Mouse (Mus musculus) embryonic stem cell, embryonic (primary cell): ENCODE measurements around the gene Rnf19b.

Experiments
- CTCF ChIA-PET, 4 experiments: fragments of 300-600 bp in 2 of 4; fragments of 350-600 bp in 2 of 4; sonication (Branson Sonifier 250); formaldehyde crosslinking; loops; one replicate each; lab custom pipeline; 2022; ENCODE audit warnings: inconsistent platforms in 2 of 4; lab: Charles Lee
- POLR2A ChIA-PET, 4 experiments: fragments of 300-600 bp in 2 of 4; fragments of 350-600 bp in 2 of 4; sonication (Branson Sonifier 250); formaldehyde crosslinking; loops; one replicate each; lab custom pipeline; 2022; ENCODE audit warnings: antibody characterized with exemption in 4 of 4, inconsistent platforms in 1 of 4; lab: Charles Lee

The Rnf19b gene

GRCm38 (mm10) chr4:129058207-129059092, at the start of gene Rnf19b:
Gene Rnf19b (plus strand): TSS chr4:129058271.
- CTCF ChIA-PET: interaction anchor here in 3 of 4 experiments (0.5 to 1.7 kb wide), 5 partner anchors 9 to 215 kb away, joined by 3 to 10 read pairs (median 4); no protein-coding TSS in a partner anchor
- POLR2A ChIA-PET: interaction anchor here (0.6 to 7.6 kb wide), 251 partner anchors 9 to 1694 kb away, joined by 3 to 375 read pairs (median 5); partner anchors contain the start of genes Bsdc1 (in 4 of the 4), Ak2 (in 3 of the 4), Azin2 (in 3 of the 4) and Fndc5 (in 2 of the 4)

GRCm38 (mm10) chr4:129008672-129009071, 49.4 kb upstream of the Rnf19b start:
- POLR2A ChIA-PET: interaction anchor here in 3 of 4 experiments (0.6 to 22.0 kb wide), 11 partner anchors 11 to 1343 kb away, joined by 3 to 330 read pairs (median 4); partner anchors contain the start of genes Ak2 (in 2 of the 3) and Rnf19b (in 2 of the 3)
- CTCF ChIA-PET: interaction anchor here in 2 of 4 experiments (0.7 kb wide), 2 partner anchors 11 to 122 kb away, joined by 3 to 6 read pairs; no protein-coding TSS in a partner anchor

GRCm38 (mm10) chr4:129009521-129009920, 48.5 kb upstream of the Rnf19b start:
- CTCF ChIA-PET: interaction anchor here in 2 of 4 experiments (0.7 to 1.1 kb wide), 2 partner anchors 13 to 121 kb away, joined by 4 to 6 read pairs; no protein-coding TSS in a partner anchor

GRCm38 (mm10) chr4:129011604-129012121, 46.4 kb upstream of the Rnf19b start:
- ChIA-PET CTCF (interaction anchor here in 2 of 4 experiments (0.6 to 0.7 kb wide), 4 partner anchors 38 to 237 kb away, joined by 4 to 9 read pairs (median 6); no protein-coding TSS in a partner anchor), POLR2A (interaction anchor here (0.6 to 22.0 kb wide), 17 partner anchors 9 to 463 kb away, joined by 3 to 330 read pairs (median 4); partner anchors contain the start of genes Rnf19b (in 3 of the 4) and Ak2 (in 2 of the 4))

More at GRCm38 (mm10) chr4:129009521-129009920, 48.5 kb upstream of the Rnf19b start:
- POLR2A ChIA-PET: interaction anchor here in 3 of 4 experiments (0.6 to 22.0 kb wide), 11 partner anchors 11 to 52 kb away, joined by 3 to 330 read pairs (median 4); partner anchors contain the start of genes Ak2 (in 2 of the 3) and Rnf19b (in 2 of the 3)

- ChIA-PET CTCF (interaction anchor here (0.5 to 1.4 kb wide), 7 partner anchors 10 to 122 kb away, joined by 3 to 4 read pairs (median 3); no protein-coding TSS in a partner anchor), POLR2A (interaction anchor here in 3 of 4 experiments (0.7 to 22.0 kb wide), 22 partner anchors 9 to 117 kb away, joined by 3 to 330 read pairs (median 4); partner anchors contain the start of genes Ak2 (in 2 of the 3) and Rnf19b (in 2 of the 3))
Measured at GRCm38 (mm10) chr4:129013151-129013864, 44.8 kb upstream of the Rnf19b start.

GRCm38 (mm10) chr4:129016329-129016728, 41.7 kb upstream of the Rnf19b start:
- CTCF ChIA-PET: interaction anchor here in 2 of 4 experiments (1.0 to 1.2 kb wide), 2 partner anchors 67 to 118 kb away, joined by 3 read pairs; no protein-coding TSS in a partner anchor
- POLR2A ChIA-PET: interaction anchor here (0.6 to 22.0 kb wide), 24 partner anchors 8 to 173 kb away, joined by 3 to 330 read pairs (median 6); partner anchors contain the start of genes Rnf19b (in 3 of the 4), Ak2 (in 2 of the 4), S100pbp (in 1 of the 4) and Yars (in 1 of the 4)

GRCm38 (mm10) chr4:129017150-129017549, 40.9 kb upstream of the Rnf19b start:
- ChIA-PET CTCF (interaction anchor here (0.6 to 1.2 kb wide), 5 partner anchors 21 to 1446 kb away, joined by 3 to 4 read pairs (median 3); no protein-coding TSS in a partner anchor), POLR2A (interaction anchor here (0.9 to 22.0 kb wide), 17 partner anchors 10 to 173 kb away, joined by 3 to 330 read pairs (median 7); partner anchors contain the start of genes Rnf19b (in 3 of the 4), Ak2 (in 2 of the 4), S100pbp (in 1 of the 4) and Yars (in 1 of the 4))

GRCm38 (mm10) chr4:129018788-129019435, 39.2 kb upstream of the Rnf19b start:
- ChIA-PET POLR2A (interaction anchor here in 2 of 4 experiments (0.8 to 22.0 kb wide), 9 partner anchors 8 to 56 kb away, joined by 3 to 330 read pairs (median 18); partner anchors contain the start of genes Ak2 (in 2 of the 2), Rnf19b (in 2 of the 2) and Azin2 (in 1 of the 2)), CTCF (interaction anchor here in 1 of 4 experiments (1.4 kb wide), 1 partner anchor 94 kb away, joined by 4 read pairs; no protein-coding TSS in a partner anchor)

- ChIA-PET CTCF (interaction anchor here in 2 of 4 experiments (0.6 to 1.0 kb wide), 2 partner anchors 11 to 63 kb away, joined by 3 to 4 read pairs; no protein-coding TSS in a partner anchor), POLR2A (interaction anchor here in 3 of 4 experiments (1.0 to 22.0 kb wide), 10 partner anchors 12 to 57 kb away, joined by 3 to 330 read pairs (median 6); partner anchors contain the start of genes Rnf19b (in 3 of the 3), Ak2 (in 1 of the 3) and Azin2 (in 1 of the 3))
Measured at GRCm38 (mm10) chr4:129019788-129020187, 38.3 kb upstream of the Rnf19b start.

GRCm38 (mm10) chr4:129020454-129020853, 37.6 kb upstream of the Rnf19b start:
- CTCF ChIA-PET: interaction anchor here in 1 of 4 experiments (1.0 kb wide), 1 partner anchor 63 kb away, joined by 4 read pairs; no protein-coding TSS in a partner anchor
- POLR2A ChIA-PET: interaction anchor here in 3 of 4 experiments (1.0 to 22.0 kb wide), 13 partner anchors 9 to 38 kb away, joined by 3 to 330 read pairs (median 6); partner anchors contain the start of genes Rnf19b (in 3 of the 3) and Ak2 (in 1 of the 3)

- CTCF ChIA-PET: interaction anchor here in 2 of 4 experiments (0.6 to 0.7 kb wide), 2 partner anchors 147 to 250 kb away, joined by 3 read pairs; no protein-coding TSS in a partner anchor
- POLR2A ChIA-PET: interaction anchor here (0.6 to 22.0 kb wide), 13 partner anchors 10 to 114 kb away, joined by 3 to 330 read pairs (median 6); partner anchors contain the start of genes Rnf19b (in 4 of the 4) and Ak2 (in 1 of the 4)
Measured at GRCm38 (mm10) chr4:129021426-129021825, 36.6 kb upstream of the Rnf19b start.

- ChIA-PET CTCF (interaction anchor here in 1 of 4 experiments (0.7 kb wide), 1 partner anchor 147 kb away, joined by 3 read pairs; no protein-coding TSS in a partner anchor), POLR2A (interaction anchor here in 3 of 4 experiments (0.9 to 22.0 kb wide), 10 partner anchors 9 to 94 kb away, joined by 3 to 330 read pairs (median 7); partner anchors contain the start of genes Rnf19b (in 3 of the 3) and Ak2 (in 1 of the 3))
Measured at GRCm38 (mm10) chr4:129021886-129022285, 36.2 kb upstream of the Rnf19b start.

GRCm38 (mm10) chr4:129023884-129024283, 34.2 kb upstream of the Rnf19b start:
- CTCF ChIA-PET: interaction anchor here in 1 of 4 experiments (0.6 kb wide), 1 partner anchor 117 kb away, joined by 3 read pairs; no protein-coding TSS in a partner anchor
- POLR2A ChIA-PET: interaction anchor here (0.6 to 6.5 kb wide), 11 partner anchors 8 to 308 kb away, joined by 3 to 48 read pairs (median 4); partner anchors contain the start of genes Rnf19b (in 4 of the 4) and Azin2 (in 1 of the 4)

GRCm38 (mm10) chr4:129024775-129025174, 33.3 kb upstream of the Rnf19b start:
- POLR2A ChIA-PET: interaction anchor here (0.9 to 6.5 kb wide), 11 partner anchors 8 to 92 kb away, joined by 3 to 48 read pairs (median 4); partner anchors contain the start of genes Rnf19b (in 4 of the 4) and Azin2 (in 1 of the 4)
- CTCF ChIA-PET: no interaction called here

GRCm38 (mm10) chr4:129025707-129026106, 32.4 kb upstream of the Rnf19b start:
- CTCF ChIA-PET: no interaction called here
- POLR2A ChIA-PET: no interaction called here
